Mouse (Mus musculus) small intestine, adult 2 months (tissue): ENCODE results near the gene Baz2b.

ENCODE experiments used
- CTCF ChIP-seq: fragments of 200-500 bp; IDR thresholded peaks from 2 replicates; pipeline ENCODE4 v1.5.1; 2012; ENCODE audit warnings: low read depth, mild to moderate bottlenecking, control low read depth, inconsistent platforms, low read length, moderate library complexity, mixed read lengths; ENCODE audit not compliant: insufficient replicate concordance, insufficient read length; ENCODE audit errors: extremely low read depth
- POLR2A ChIP-seq: fragments of 200-500 bp; IDR thresholded peaks from 2 replicates; pipeline ENCODE4 v1.6.1; 2012; ENCODE audit warnings: low read depth, mild to moderate bottlenecking, control low read depth, inconsistent platforms, low read length, moderate library complexity

- TF ChIP-seq POLR2A, result no peak
- TF ChIP-seq CTCF, result no peak
Observed at GRCm38 (mm10) chr2:59997479-59998228, 212.0 kb downstream of the Baz2b start.
